Mouse (Mus musculus): Measurements from ENCODE around the gene Dars2. TPM values are rescaled to one million over a fixed set of nuclear protein-coding genes. Genes with fewer than 3 reads are reported as not detected.

Dars2 gene
- polyA plus RNA-seq (2015; fragmentation: Illumina TruSeq; extraction: RNeasy Lipid Tissue Mini Kit (QIAGEN cat#74804); ENCODE audit: insufficient read depth, low replicate concordance): 25.9 TPM

GRCm38 (mm10) chr1:161070352-161071271 is at the start of gene Dars2, which contains the start of gene Cenpl:
TSS of gene Dars2 (minus strand) at chr1:161070658.
TSS of gene Cenpl (plus strand) at chr1:161070713.

GRCm38 (mm10) chr1:161034435-161035280 is 35.8 kb downstream of the Dars2 start, which contains the start of gene Zbtb37:
TSS of gene Zbtb37 (minus strand) at chr1:161034849.

Other genes starting within 250 kb of the Dars2 start
- gene Rc3h1, start 164.2 kb downstream of the Dars2 start, polyA plus RNA-seq (2015; fragmentation: Illumina TruSeq; extraction: RNeasy Lipid Tissue Mini Kit (QIAGEN cat#74804); ENCODE audit: insufficient read depth, low replicate concordance): 34.1 TPM
- 1.5 TPM for gene Serpinc1, start 92.1 kb downstream of the Dars2 start, polyA plus RNA-seq (2015; fragmentation: Illumina TruSeq; extraction: RNeasy Lipid Tissue Mini Kit (QIAGEN cat#74804); ENCODE audit: insufficient read depth, low replicate concordance)
- 28.7 TPM for gene Zbtb37, start 35.8 kb downstream of the Dars2 start, polyA plus RNA-seq (2015; fragmentation: Illumina TruSeq; extraction: RNeasy Lipid Tissue Mini Kit (QIAGEN cat#74804); ENCODE audit: insufficient read depth, low replicate concordance)
- 12.3 TPM for gene Cenpl, start 55 bp upstream of the Dars2 start, polyA plus RNA-seq (2015; fragmentation: Illumina TruSeq; extraction: RNeasy Lipid Tissue Mini Kit (QIAGEN cat#74804); ENCODE audit: insufficient read depth, low replicate concordance)
- 41.2 TPM for gene Klhl20, start 60.9 kb upstream of the Dars2 start, polyA plus RNA-seq (2015; fragmentation: Illumina TruSeq; extraction: RNeasy Lipid Tissue Mini Kit (QIAGEN cat#74804); ENCODE audit: insufficient read depth, low replicate concordance)
- not detected for gene Ankrd45, start 72.0 kb upstream of the Dars2 start, polyA plus RNA-seq (2015; fragmentation: Illumina TruSeq; extraction: RNeasy Lipid Tissue Mini Kit (QIAGEN cat#74804); ENCODE audit: insufficient read depth, low replicate concordance)
- gene Tex50, start 88.7 kb upstream of the Dars2 start, polyA plus RNA-seq (2015; fragmentation: Illumina TruSeq; extraction: RNeasy Lipid Tissue Mini Kit (QIAGEN cat#74804); ENCODE audit: insufficient read depth, low replicate concordance): not detected
- 138 TPM for gene Prdx6, start 180.6 kb upstream of the Dars2 start, polyA plus RNA-seq (2015; fragmentation: Illumina TruSeq; extraction: RNeasy Lipid Tissue Mini Kit (QIAGEN cat#74804); ENCODE audit: insufficient read depth, low replicate concordance)

All from spleen, adult 10 weeks (tissue).